Mouse (Mus musculus) kidney, postnatal 0 days (tissue): Measurements from ENCODE around the gene Polk. TPM values are rescaled to one million over a fixed set of nuclear protein-coding genes. Genes with fewer than 3 reads are reported as not detected.
A peak's percentile ranks its signal among the peaks of the same experiment; 100 is the strongest.

Source experiments
- ATAC-seq: fragments of 200-750 bp; cut with Nextera tagmentation; replicated peaks from 2 replicates; pipeline ENCODE4 v1.8.0; 2017; ENCODE audit warnings: low read depth, moderate number of reproducible peaks, moderate TSS enrichment, moderate library complexity; ENCODE audit not compliant: low FRiP score
- DNase-seq: peaks from one replicate; pipeline ENCODE4 v3.0.0-alpha.2; 2016; ENCODE audit warnings: low spot score
- H3K27ac ChIP-seq: fragments of 300-500 bp; sonication (generic); 2 replicates; pipeline ENCODE4 v1.5.1; 2014; ENCODE audit warnings: mild to moderate bottlenecking
- H3K27me3 ChIP-seq: fragments of 300-500 bp; sonication (generic); 2 replicates; pipeline ENCODE4 v1.6.1; 2014; ENCODE audit warnings: low read length, mixed read lengths; ENCODE audit not compliant: insufficient read depth
- H3K36me3 ChIP-seq: fragments of 300-500 bp; sonication (generic); 2 replicates; pipeline ENCODE4 v1.6.1; 2014; ENCODE audit warnings: low read length, mixed read lengths; ENCODE audit not compliant: insufficient read depth
- H3K4me1 ChIP-seq: fragments of 300-500 bp; sonication (generic); replicated peaks from 2 replicates; pipeline ENCODE4 v1.6.1; 2014; ENCODE audit warnings: antibody characterized with exemption, low read length, mixed read lengths; ENCODE audit not compliant: insufficient read depth
- H3K4me2 ChIP-seq: fragments of 300-500 bp; sonication (generic); 2 replicates; pipeline ENCODE4 v1.6.1; 2014; ENCODE audit warnings: mild to moderate bottlenecking, low read length, moderate library complexity, mixed read lengths
- H3K4me3 ChIP-seq: fragments of 300-500 bp; sonication (generic); replicated peaks from 2 replicates; pipeline ENCODE4 v1.5.1; 2014; ENCODE audit warnings: low read depth, low read length
- H3K9ac ChIP-seq: fragments of 300-500 bp; sonication (generic); 2 replicates; pipeline ENCODE4 v1.6.1; 2014; ENCODE audit warnings: low read depth, low read length
- H3K9me3 ChIP-seq: fragments of 300-500 bp; sonication (generic); replicated peaks from 2 replicates; pipeline ENCODE4 v1.6.1; 2016; ENCODE audit warnings: low read length, inconsistent platforms, mixed read lengths
- CTCF ChIP-seq: IDR thresholded peaks from 2 replicates; pipeline ENCODE4 v1.5.1; 2016; ENCODE audit warnings: antibody characterized with exemption, low read depth, mild to moderate bottlenecking, moderate library complexity
- WGBS: fragments of 180-500 bp; shearing (Covaris S2); extraction: QIAGEN DNeasy Blood & Tissue Kit; methylation state at CpG from one replicate; pipeline ENCODE4 v1.1.7; 2014; 5-methylcytosine and 5-hydroxymethylcytosine counted together
- polyA plus RNA-seq: library from polyadenylated mRNA; unstranded; fragments of >200 nt; fragmentation: Nextera tagmentation; extraction: Ambion mirVana; gene quantifications from 2 replicates; pipeline ENCODE4 v1.2.1, GENCODE M21; 2015

The Polk gene
- polyA plus RNA-seq, 1 experiment from 2014 or later = 4.1 TPM

DNA sequence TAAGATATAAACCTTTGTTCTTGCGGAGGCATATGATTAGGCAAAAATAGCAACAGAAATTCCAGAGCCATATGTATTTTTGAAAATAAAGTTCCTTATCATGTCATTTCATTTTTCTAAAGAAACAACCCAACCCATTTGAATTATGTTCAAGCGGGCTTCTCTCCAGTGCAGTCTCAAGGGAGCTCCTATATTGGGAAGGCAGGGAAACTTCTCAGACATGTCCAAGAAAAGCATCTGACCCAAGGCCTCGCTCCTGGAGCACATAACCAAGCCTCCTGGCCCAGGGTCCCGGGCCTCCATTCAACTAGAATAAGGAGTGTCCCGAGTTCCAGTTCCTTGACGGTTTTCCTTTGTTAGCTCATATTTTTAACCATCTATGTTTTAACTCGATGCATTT, 91.5 kb downstream of the Polk start:
- ATAC-seq (no peak), DNase-seq (peak; percentile 47)
- Histone ChIP-seq H3K36me3 (no peaks in the 10 kb centered on the region), H3K4me1 (no peaks in the 10 kb centered on the region), H3K27me3 (no peaks in the 10 kb centered on the region), H3K4me2 (no peak overlapping the region), H3K9ac (no peak overlapping the region), H3K27ac (no peak overlapping the region; the same call in 1 of the 2 replicates), H3K4me3 (no peak overlapping the region), H3K9me3 (no peaks in the 10 kb centered on the region)
- 64% methylated on average over 7 of the region's 7 CpGs for WGBS
- no peak for TF ChIP-seq CTCF

DNA sequence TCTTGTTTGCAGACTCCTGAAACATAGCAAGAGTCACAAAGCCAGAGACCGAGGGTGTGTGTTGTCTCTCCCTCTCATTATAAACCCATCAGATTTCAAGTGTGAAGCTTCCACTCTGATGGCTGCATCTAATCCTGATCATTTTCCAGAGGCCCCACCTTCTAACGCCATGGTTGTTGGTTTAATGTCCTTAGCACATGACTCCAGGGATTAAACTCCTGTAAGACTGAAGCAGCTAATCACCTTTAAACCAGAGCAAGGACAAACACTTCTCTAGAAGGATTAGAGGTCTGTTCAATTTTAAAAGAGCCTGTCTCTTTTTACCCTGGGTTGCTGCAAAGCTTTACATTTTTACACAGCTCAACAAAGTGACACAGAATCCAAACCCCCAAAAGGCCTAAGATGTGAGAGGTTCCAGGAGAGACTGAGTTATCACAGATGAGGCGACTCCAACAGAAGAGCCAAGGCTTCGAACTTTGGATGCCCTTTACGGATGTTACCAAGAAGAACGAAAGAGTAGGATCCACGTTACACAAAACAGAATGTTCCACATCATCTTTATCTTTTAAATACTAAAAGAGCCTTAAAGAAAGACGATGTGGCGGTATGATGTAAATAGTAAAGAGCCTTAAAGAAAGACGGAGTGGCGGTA, 92.0 kb downstream of the Polk start:
- DNase-seq = no peak
- H3K27ac ChIP-seq = no peak overlapping the region; the same call in 1 of the 2 replicates
- no peaks in the 10 kb centered on the region for H3K9me3 ChIP-seq
- no peaks in the 10 kb centered on the region for H3K27me3 ChIP-seq
- WGBS = 77% methylated on average over 11 of the region's 11 CpGs
- no peak overlapping the region for H3K9ac ChIP-seq
- no peak overlapping the region for H3K4me3 ChIP-seq
- ATAC-seq = no peak
- no peak overlapping the region for H3K4me2 ChIP-seq
- TF ChIP-seq CTCF = no peak
- H3K4me1 ChIP-seq = no peaks in the 10 kb centered on the region
- no peaks in the 10 kb centered on the region for H3K36me3 ChIP-seq

DNA sequence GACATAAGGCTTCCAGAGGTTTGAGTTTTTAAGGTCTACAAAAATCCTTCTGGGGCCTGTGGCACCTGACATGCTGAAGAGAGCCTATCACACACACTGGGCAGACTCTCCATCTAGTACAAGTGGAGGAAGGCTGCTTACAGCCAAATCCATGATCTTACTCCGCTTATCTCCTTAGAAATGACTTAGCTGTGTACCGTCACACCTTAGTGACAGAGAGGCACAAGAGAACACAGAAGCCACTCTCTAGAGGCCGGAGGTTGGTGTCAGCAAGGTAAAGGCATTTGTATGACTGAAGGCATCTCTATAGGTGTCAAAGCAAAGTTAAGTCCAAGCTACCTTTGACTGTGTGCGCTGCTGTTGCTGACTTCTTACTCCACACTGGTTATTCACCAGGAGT, 101.9 kb downstream of the Polk start:
- TF ChIP-seq CTCF = no peak

DNA sequence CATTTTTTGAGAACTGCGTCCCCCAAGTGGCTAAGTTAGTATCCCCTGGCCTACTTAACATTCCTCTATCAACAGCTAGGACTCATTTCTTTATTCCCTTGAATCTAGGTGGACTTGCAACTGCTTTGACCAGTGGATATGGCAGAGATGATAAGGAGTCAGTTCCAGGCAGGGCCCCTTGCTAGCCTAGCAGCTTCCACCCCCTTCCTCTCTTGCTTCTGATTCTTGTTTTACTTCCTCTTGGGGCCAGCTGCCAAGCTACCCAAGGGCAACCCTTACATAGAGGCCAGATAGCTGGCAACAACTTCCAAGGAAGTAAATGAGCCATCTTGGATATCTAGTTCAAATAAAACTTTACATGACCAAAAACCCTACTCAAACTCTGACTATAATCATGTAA, 105.5 kb downstream of the Polk start:
- ATAC-seq = no peak
- Histone ChIP-seq H3K36me3 (no peaks in the 10 kb centered on the region), H3K4me1 (peaks cover 21% of the 10 kb centered on the region; the same call in 1 of the 2 replicates), H3K4me2 (no peak overlapping the region), H3K27me3 (no peaks in the 10 kb centered on the region), H3K9me3 (no peaks in the 10 kb centered on the region), H3K4me3 (no peak overlapping the region), H3K9ac (no peak overlapping the region), H3K27ac (no peak overlapping the region)
- no peak for DNase-seq
- no peak for TF ChIP-seq CTCF
- 93% methylated on average over 1 of the region's 1 CpGs for WGBS

More for the DNA sequence above, 101.9 kb downstream of the Polk start:
- Histone ChIP-seq H3K27ac (no peak overlapping the region), H3K4me2 (no peak overlapping the region), H3K4me3 (no peak overlapping the region), H3K4me1 (no peaks in the 10 kb centered on the region), H3K36me3 (no peaks in the 10 kb centered on the region), H3K27me3 (no peaks in the 10 kb centered on the region), H3K9me3 (no peaks in the 10 kb centered on the region), H3K9ac (no peak overlapping the region)
- no peak for DNase-seq
- WGBS = 91% methylated on average over 4 of the region's 4 CpGs
- no peak for ATAC-seq

DNA sequence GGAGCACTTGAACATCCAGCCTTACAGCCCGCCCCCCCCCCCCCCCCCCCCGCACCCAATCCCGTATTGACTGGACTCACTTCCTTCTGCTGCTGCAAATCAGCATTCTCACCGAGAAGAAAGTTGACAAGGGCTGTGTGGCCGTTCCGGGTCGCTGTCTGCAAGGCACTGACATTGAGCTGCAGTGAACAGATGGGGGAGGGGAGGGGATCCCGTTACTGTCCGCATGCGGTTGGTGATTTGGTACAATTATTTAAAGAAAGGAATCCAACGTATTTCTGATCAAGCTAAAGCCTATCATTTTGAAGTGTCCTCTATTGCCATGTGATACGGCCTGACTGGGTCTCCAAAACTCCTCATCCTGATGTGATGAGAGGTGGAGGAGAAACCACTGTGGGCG, 106.6 kb downstream of the Polk start:
- peak; percentile 73 for DNase-seq
- peak overlapping the region; percentile 14 for H3K4me2 ChIP-seq
- WGBS = 22% methylated on average over 13 of the region's 13 CpGs

DNA sequence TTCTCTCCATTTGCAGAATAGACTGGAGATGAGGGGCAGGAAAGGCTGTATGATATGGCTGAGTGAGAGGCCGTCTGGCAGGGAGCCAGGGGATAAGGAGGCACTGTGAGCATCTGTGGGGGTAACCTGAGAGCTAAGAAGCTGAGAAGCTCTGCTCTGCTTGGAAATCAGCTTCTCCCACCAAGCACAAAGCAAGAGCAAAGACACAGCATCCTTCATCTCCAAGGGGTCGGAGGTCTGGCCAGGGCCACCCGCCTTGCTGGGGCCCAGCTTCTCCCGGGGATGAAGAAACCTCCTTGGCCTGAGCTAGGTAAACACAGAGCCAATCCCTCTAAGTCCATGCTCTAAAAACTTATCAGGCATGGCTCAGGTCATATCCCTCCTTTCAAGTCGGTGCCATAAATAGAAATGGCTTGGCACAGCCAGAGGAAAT, 107.5 kb downstream of the Polk start:
- DNase-seq = peak; percentile 56
- Histone ChIP-seq H3K4me2 (no peak overlapping the region), H3K4me1 (peaks cover 21% of the 10 kb centered on the region; the same call in 1 of the 2 replicates), H3K36me3 (no peaks in the 10 kb centered on the region), H3K27me3 (no peaks in the 10 kb centered on the region), H3K9me3 (no peaks in the 10 kb centered on the region), H3K9ac (no peak overlapping the region), H3K27ac (0 out of 2 replicates have a peak overlapping the region, but pooled peaks have one; percentile 32), H3K4me3 (no peak overlapping the region)
- 24% methylated on average over 5 of the region's 5 CpGs for WGBS
- TF ChIP-seq CTCF = no peak
- ATAC-seq = no peak

More for the DNA sequence above, 106.6 kb downstream of the Polk start:
- Histone ChIP-seq H3K4me3 (no peak overlapping the region), H3K27ac (peak overlapping the region; percentile 39; the same call in 1 of the 2 replicates), H3K9ac (no peak overlapping the region), H3K4me1 (peaks cover 21% of the 10 kb centered on the region; the same call in 1 of the 2 replicates), H3K36me3 (no peaks in the 10 kb centered on the region), H3K9me3 (no peaks in the 10 kb centered on the region), H3K27me3 (no peaks in the 10 kb centered on the region)
- TF ChIP-seq CTCF = 0 out of 2 replicates have a peak, but pooled peaks have one; percentile 19
- no peak for ATAC-seq
